Mouse (Mus musculus): ENCODE data around the gene Aatf. TPM values are rescaled to one million over a fixed set of nuclear protein-coding genes. Genes with fewer than 3 reads are reported as not detected.

The Aatf gene
- polyA plus RNA-seq, 1 experiment from 2014 or later = 53.3 TPM

GRCm38 (mm10) chr11:84519576-84520268 is 6.4 kb upstream of the Aatf start:
- Histone ChIP-seq H3K4me2 (peak overlapping the region; percentile 66), H3K9ac (peak overlapping the region; percentile 64), H3K4me3 (peak overlapping the region; percentile 51), H3K27me3 (peaks cover 31% of the 10 kb centered on the region), H3K4me1 (replicated peaks) (peaks cover 21% of the 10 kb centered on the region), H3K9me3 (no peaks in the 10 kb centered on the region), H3K36me3 (no peaks in the 10 kb centered on the region), H3K27ac (replicated peaks) (peak overlapping the region; percentile 85)
- WGBS = 4% methylated on average over 34 of the region's 34 CpGs
- ATAC-seq (ENCODE audit: low FRiP score, low read depth) = no peak

- H3K36me3 ChIP-seq = no peaks in the 10 kb centered on the region
- WGBS = 15% methylated on average over 12 of the region's 12 CpGs
- peaks cover 35% of the 10 kb centered on the region for H3K27me3 ChIP-seq
- peak overlapping the region; percentile 64 for H3K9ac ChIP-seq
- H3K4me3 ChIP-seq = peak overlapping the region; percentile 51
- H3K4me2 ChIP-seq = peak overlapping the region; percentile 66
- peak overlapping the region; percentile 85 for H3K27ac ChIP-seq (replicated peaks)
- no peak for ATAC-seq (ENCODE audit: low FRiP score, low read depth)
- H3K4me1 ChIP-seq (replicated peaks) = peaks cover 19% of the 10 kb centered on the region
- no peaks in the 10 kb centered on the region for H3K9me3 ChIP-seq
Observed at GRCm38 (mm10) chr11:84519036-84519435, 5.7 kb upstream of the Aatf start.

GRCm38 (mm10) chr11:84518261-84518660 is 4.9 kb upstream of the Aatf start:
- H3K9me3 ChIP-seq = no peaks in the 10 kb centered on the region
- H3K27ac ChIP-seq (replicated peaks) = 0 out of 2 replicates have a peak overlapping the region, but pooled peaks have one; percentile 85
- H3K36me3 ChIP-seq = no peaks in the 10 kb centered on the region
- no peak overlapping the region for H3K9ac ChIP-seq
- H3K27me3 ChIP-seq = peaks cover 35% of the 10 kb centered on the region
- no peak for ATAC-seq (ENCODE audit: low FRiP score, low read depth)
- 25% methylated on average over 5 of the region's 5 CpGs for WGBS
- H3K4me3 ChIP-seq = peak overlapping the region; percentile 51
- H3K4me1 ChIP-seq (replicated peaks) = peaks cover 18% of the 10 kb centered on the region
- peak overlapping the region; percentile 66 for H3K4me2 ChIP-seq

- 18% methylated on average over 2 of the region's 2 CpGs for WGBS
- no peak overlapping the region; the same call in 1 of the 2 replicates for H3K27ac ChIP-seq (replicated peaks)
- ATAC-seq (ENCODE audit: low FRiP score, low read depth) = no peak
- no peak overlapping the region; the same call in 1 of the 2 replicates for H3K9ac ChIP-seq
- no peaks in the 10 kb centered on the region for H3K9me3 ChIP-seq
- H3K4me3 ChIP-seq = peak overlapping the region; percentile 26
- H3K36me3 ChIP-seq = no peaks in the 10 kb centered on the region
- H3K4me1 ChIP-seq (replicated peaks) = peaks cover 18% of the 10 kb centered on the region
- peak overlapping the region; percentile 84 for H3K4me2 ChIP-seq
- H3K27me3 ChIP-seq = peaks cover 35% of the 10 kb centered on the region
Observed at GRCm38 (mm10) chr11:84517431-84517830, 4.1 kb upstream of the Aatf start.

GRCm38 (mm10) chr11:84516501-84517240 is 3.3 kb upstream of the Aatf start:
- H3K9ac ChIP-seq = peak overlapping the region; percentile 57
- peak overlapping the region; percentile 24 for H3K4me3 ChIP-seq
- 8% methylated on average over 14 of the region's 14 CpGs for WGBS
- no peaks in the 10 kb centered on the region for H3K9me3 ChIP-seq
- ATAC-seq (ENCODE audit: low FRiP score, low read depth) = no peak
- peaks cover 33% of the 10 kb centered on the region for H3K27me3 ChIP-seq
- H3K4me2 ChIP-seq = peak overlapping the region; percentile 84
- no peaks in the 10 kb centered on the region for H3K36me3 ChIP-seq
- H3K27ac ChIP-seq (replicated peaks) = peak overlapping the region; percentile 85
- H3K4me1 ChIP-seq (replicated peaks) = peaks cover 24% of the 10 kb centered on the region

- peaks cover 19% of the 10 kb centered on the region for H3K4me1 ChIP-seq (replicated peaks)
- peak overlapping the region; percentile 84 for H3K4me2 ChIP-seq
- 67% methylated on average over 1 of the region's 1 CpGs for WGBS
- no peaks in the 10 kb centered on the region for H3K9me3 ChIP-seq
- peaks cover 13% of the 10 kb centered on the region for H3K27me3 ChIP-seq
- peak overlapping the region; percentile 66; the same call in 1 of the 2 replicates for H3K4me3 ChIP-seq
- peak overlapping the region; percentile 0; the same call in 1 of the 2 replicates for H3K9ac ChIP-seq
- peaks cover 20% of the 10 kb centered on the region for H3K36me3 ChIP-seq
- no peak for ATAC-seq (ENCODE audit: low FRiP score, low read depth)
- no peak overlapping the region for H3K27ac ChIP-seq (replicated peaks)
Observed at GRCm38 (mm10) chr11:84512031-84512430, 1.3 kb downstream of the Aatf start.

- Histone ChIP-seq H3K4me3 (no peak overlapping the region), H3K27me3 (no peaks in the 10 kb centered on the region), H3K36me3 (peaks cover 36% of the 10 kb centered on the region), H3K9ac (no peak overlapping the region), H3K4me1 (replicated peaks) (no peaks in the 10 kb centered on the region), H3K4me2 (no peak overlapping the region), H3K27ac (replicated peaks) (no peak overlapping the region), H3K9me3 (no peaks in the 10 kb centered on the region)
- ATAC-seq (ENCODE audit: low FRiP score, low read depth) = no peak
- 94% methylated on average over 1 of the region's 1 CpGs for WGBS
Observed at GRCm38 (mm10) chr11:84504296-84504695, 9.0 kb downstream of the Aatf start.

- H3K27ac ChIP-seq (replicated peaks) = no peak overlapping the region
- peaks cover 24% of the 10 kb centered on the region for H3K36me3 ChIP-seq
- no peak for ATAC-seq (ENCODE audit: low FRiP score, low read depth)
- H3K4me3 ChIP-seq = no peak overlapping the region
- WGBS = 73% methylated on average over 2 of the region's 2 CpGs
- no peaks in the 10 kb centered on the region for H3K9me3 ChIP-seq
- H3K9ac ChIP-seq = no peak overlapping the region
- no peaks in the 10 kb centered on the region for H3K27me3 ChIP-seq
- no peak overlapping the region for H3K4me2 ChIP-seq
- H3K4me1 ChIP-seq (replicated peaks) = peaks cover 6% of the 10 kb centered on the region; the same call in 1 of the 2 replicates
Observed at GRCm38 (mm10) chr11:84497944-84498343, 15.4 kb downstream of the Aatf start.

GRCm38 (mm10) chr11:84496901-84497300 is 16.4 kb downstream of the Aatf start:
- peak overlapping the region; percentile 65; the same call in 1 of the 2 replicates for H3K27ac ChIP-seq (replicated peaks)
- H3K9ac ChIP-seq = no peak overlapping the region
- H3K4me2 ChIP-seq = no peak overlapping the region
- peaks cover 27% of the 10 kb centered on the region for H3K36me3 ChIP-seq
- no peaks in the 10 kb centered on the region for H3K9me3 ChIP-seq
- peaks cover 6% of the 10 kb centered on the region; the same call in 1 of the 2 replicates for H3K4me1 ChIP-seq (replicated peaks)
- H3K4me3 ChIP-seq = no peak overlapping the region
- H3K27me3 ChIP-seq = no peaks in the 10 kb centered on the region
- ATAC-seq (ENCODE audit: low FRiP score, low read depth) = no peak

- Histone ChIP-seq H3K4me1 (replicated peaks) (peaks cover 6% of the 10 kb centered on the region; the same call in 1 of the 2 replicates), H3K4me2 (no peak overlapping the region), H3K27ac (replicated peaks) (peak overlapping the region; percentile 34; the same call in 1 of the 2 replicates), H3K9me3 (no peaks in the 10 kb centered on the region), H3K4me3 (no peak overlapping the region), H3K36me3 (peaks cover 33% of the 10 kb centered on the region), H3K27me3 (no peaks in the 10 kb centered on the region), H3K9ac (no peak overlapping the region)
- 35% methylated on average over 4 of the region's 4 CpGs for WGBS
- ATAC-seq (ENCODE audit: low FRiP score, low read depth) = no peak
Observed at GRCm38 (mm10) chr11:84495774-84496173, 17.5 kb downstream of the Aatf start.

- Histone ChIP-seq H3K9ac (no peak overlapping the region), H3K27me3 (no peaks in the 10 kb centered on the region), H3K4me1 (replicated peaks) (peaks cover 22% of the 10 kb centered on the region; the same call in 1 of the 2 replicates), H3K27ac (replicated peaks) (peak overlapping the region; percentile 65), H3K4me3 (no peak overlapping the region), H3K36me3 (no peaks in the 10 kb centered on the region), H3K9me3 (no peaks in the 10 kb centered on the region), H3K4me2 (no peak overlapping the region)
- no peak for ATAC-seq (ENCODE audit: low FRiP score, low read depth)
- 21% methylated on average over 7 of the region's 7 CpGs for WGBS
Observed at GRCm38 (mm10) chr11:84481661-84482060, 31.7 kb downstream of the Aatf start.

GRCm38 (mm10) chr11:84480451-84480850 is 32.9 kb downstream of the Aatf start:
- Histone ChIP-seq H3K4me1 (replicated peaks) (peaks cover 22% of the 10 kb centered on the region; the same call in 1 of the 2 replicates), H3K27ac (replicated peaks) (no peak overlapping the region), H3K27me3 (no peaks in the 10 kb centered on the region), H3K9me3 (no peaks in the 10 kb centered on the region), H3K4me2 (no peak overlapping the region), H3K4me3 (no peak overlapping the region), H3K9ac (no peak overlapping the region), H3K36me3 (no peaks in the 10 kb centered on the region)
- no peak for ATAC-seq (ENCODE audit: low FRiP score, low read depth)
- 47% methylated on average over 3 of the region's 3 CpGs for WGBS
